Mouse (Mus musculus): ENCODE measurements around the gene Trmt44. TPM values are rescaled to one million over a fixed set of nuclear protein-coding genes. Genes with fewer than 3 reads are reported as not detected.
A peak's percentile ranks its signal among the peaks of the same experiment; 100 is the strongest.

Gene Trmt44
- polyA plus RNA-seq, 1 experiment, result 5.1 TPM

GRCm38 (mm10) chr5:35611900-35612299, 37.0 kb upstream of the Trmt44 start:
- no peaks in the 10 kb centered on the region for H3K27me3 ChIP-seq (ENCODE audit: control insufficient read depth, insufficient read depth, insufficient read length)
- no peak overlapping the region for H3K4me2 ChIP-seq (ENCODE audit: low read depth)
- H3K36me3 ChIP-seq (ENCODE audit: control insufficient read depth, insufficient read depth), result no peaks in the 10 kb centered on the region
- TF ChIP-seq TCF3 (IDR thresholded peaks at IDR 0.05; ENCODE audit: insufficient read length, low read depth), result peak; percentile 58
- no peak for TF ChIP-seq POLR2A (IDR thresholded peaks at IDR 0.05; ENCODE audit: insufficient read length, low read depth)
- peak; percentile 65 to 88 (median 79) for TF ChIP-seq MYOD1 (IDR thresholded peaks at IDR 0.05; ENCODE audit: control insufficient read depth in 1 of 3, insufficient read length in 2 of 3, low read depth in 2 of 3)
- TF ChIP-seq TCF12 (IDR thresholded peaks at IDR 0.05; ENCODE audit: insufficient read depth, poor library complexity, severe bottlenecking), result peak; percentile 50
- TF ChIP-seq MYOG (IDR thresholded peaks at IDR 0.05; ENCODE audit: control insufficient read depth in 1 of 3, insufficient read depth in 1 of 3, insufficient read length in 2 of 3, low read depth in 2 of 3), result peak; percentile 76 to 95 (median 95)
- H3K79me2 ChIP-seq (ENCODE audit: control insufficient read depth, insufficient read depth), result no peaks in the 10 kb centered on the region
- no peak overlapping the region for H3ac ChIP-seq (ENCODE audit: control insufficient read depth, insufficient read length)
- no peak overlapping the region for H3K4me3 ChIP-seq

- H3K4me3 ChIP-seq, result no peak overlapping the region
- TF ChIP-seq CEBPB (IDR thresholded peaks at IDR 0.05; ENCODE audit: insufficient read depth, poor library complexity, severe bottlenecking) (no peak), REST (IDR thresholded peaks at IDR 0.05; ENCODE audit: insufficient read depth, insufficient read length) (no peak), MYOG (IDR thresholded peaks at IDR 0.05; ENCODE audit: control insufficient read depth in 1 of 3, insufficient read depth in 1 of 3, insufficient read length in 2 of 3, low read depth in 2 of 3) (no peak), MAX (IDR thresholded peaks at IDR 0.05; ENCODE audit: low read depth) (no peak), USF1 (IDR thresholded peaks at IDR 0.05; ENCODE audit: low read depth) (no peak)
- no peaks in the 10 kb centered on the region for H3K27me3 ChIP-seq (ENCODE audit: control insufficient read depth, insufficient read depth, insufficient read length)
- no peaks in the 10 kb centered on the region for H3K36me3 ChIP-seq (ENCODE audit: control insufficient read depth, insufficient read depth)
- H3K4me2 ChIP-seq (ENCODE audit: low read depth), result no peak overlapping the region
- H3ac ChIP-seq (ENCODE audit: control insufficient read depth, insufficient read length), result no peak overlapping the region
- H3K79me2 ChIP-seq (ENCODE audit: control insufficient read depth, insufficient read depth), result no peaks in the 10 kb centered on the region
Measured at GRCm38 (mm10) chr5:35611170-35611569, 36.3 kb upstream of the Trmt44 start.

GRCm38 (mm10) chr5:35610381-35610780, 35.5 kb upstream of the Trmt44 start:
- Histone ChIP-seq H3K36me3 (ENCODE audit: control insufficient read depth, insufficient read depth) (no peaks in the 10 kb centered on the region), H3K4me3 (no peak overlapping the region), H3ac (ENCODE audit: control insufficient read depth, insufficient read length) (no peak overlapping the region), H3K79me2 (ENCODE audit: control insufficient read depth, insufficient read depth) (no peaks in the 10 kb centered on the region), H3K4me2 (ENCODE audit: low read depth) (peak overlapping the region; percentile 62), H3K27me3 (ENCODE audit: control insufficient read depth, insufficient read depth, insufficient read length) (no peaks in the 10 kb centered on the region)
- TF ChIP-seq TCF12 (IDR thresholded peaks at IDR 0.05; ENCODE audit: insufficient read depth, poor library complexity, severe bottlenecking), result no peak
- no peak for TF ChIP-seq MAX (IDR thresholded peaks at IDR 0.05; ENCODE audit: low read depth)
- no peak for TF ChIP-seq SRF (IDR thresholded peaks at IDR 0.05; ENCODE audit: control insufficient read depth, insufficient read length, low read depth)
- no peak for TF ChIP-seq MYOD1 (IDR thresholded peaks at IDR 0.05; ENCODE audit: control insufficient read depth in 1 of 3, insufficient read length in 2 of 3, low read depth in 2 of 3)
- TF ChIP-seq CEBPB (IDR thresholded peaks at IDR 0.05; ENCODE audit: insufficient read depth, poor library complexity, severe bottlenecking), result no peak
- no peak for TF ChIP-seq MYOG (IDR thresholded peaks at IDR 0.05; ENCODE audit: control insufficient read depth in 1 of 3, insufficient read depth in 1 of 3, insufficient read length in 2 of 3, low read depth in 2 of 3)
- TF ChIP-seq E2F4 (IDR thresholded peaks at IDR 0.05; ENCODE audit: insufficient read depth), result no peak
- TF ChIP-seq POLR2A (IDR thresholded peaks at IDR 0.05; ENCODE audit: insufficient read length, low read depth), result no peak
- no peak for TF ChIP-seq USF1 (IDR thresholded peaks at IDR 0.05; ENCODE audit: low read depth)
- no peak for TF ChIP-seq POLR2AphosphoS2 (IDR thresholded peaks at IDR 0.05; ENCODE audit: insufficient read length, low read depth)
- no peak for TF ChIP-seq REST (IDR thresholded peaks at IDR 0.05; ENCODE audit: insufficient read depth, insufficient read length)
- no peak for TF ChIP-seq TCF3 (IDR thresholded peaks at IDR 0.05; ENCODE audit: insufficient read length, low read depth)

GRCm38 (mm10) chr5:35609971-35610370, 35.1 kb upstream of the Trmt44 start:
- H3ac ChIP-seq (ENCODE audit: control insufficient read depth, insufficient read length), result no peak overlapping the region
- H3K36me3 ChIP-seq (ENCODE audit: control insufficient read depth, insufficient read depth), result no peaks in the 10 kb centered on the region
- H3K79me2 ChIP-seq (ENCODE audit: control insufficient read depth, insufficient read depth), result no peaks in the 10 kb centered on the region
- H3K4me2 ChIP-seq (ENCODE audit: low read depth), result peak overlapping the region; percentile 62
- no peak for TF ChIP-seq POLR2A (IDR thresholded peaks at IDR 0.05; ENCODE audit: insufficient read length, low read depth)
- TF ChIP-seq SRF (IDR thresholded peaks at IDR 0.05; ENCODE audit: control insufficient read depth, insufficient read length, low read depth), result no peak
- TF ChIP-seq TCF12 (IDR thresholded peaks at IDR 0.05; ENCODE audit: insufficient read depth, poor library complexity, severe bottlenecking), result no peak
- TF ChIP-seq MAX (IDR thresholded peaks at IDR 0.05; ENCODE audit: low read depth), result no peak
- TF ChIP-seq POLR2AphosphoS2 (IDR thresholded peaks at IDR 0.05; ENCODE audit: insufficient read length, low read depth), result no peak
- no peak for TF ChIP-seq E2F4 (IDR thresholded peaks at IDR 0.05; ENCODE audit: insufficient read depth)
- no peak for TF ChIP-seq REST (IDR thresholded peaks at IDR 0.05; ENCODE audit: insufficient read depth, insufficient read length)
- TF ChIP-seq MYOG (IDR thresholded peaks at IDR 0.05; ENCODE audit: control insufficient read depth in 1 of 3, insufficient read depth in 1 of 3, insufficient read length in 2 of 3, low read depth in 2 of 3), result peak in 1 of 3 experiments; percentile 5
- no peak for TF ChIP-seq TCF3 (IDR thresholded peaks at IDR 0.05; ENCODE audit: insufficient read length, low read depth)
- no peak for TF ChIP-seq USF1 (IDR thresholded peaks at IDR 0.05; ENCODE audit: low read depth)
- TF ChIP-seq MYOD1 (IDR thresholded peaks at IDR 0.05; ENCODE audit: control insufficient read depth in 1 of 3, insufficient read length in 2 of 3, low read depth in 2 of 3), result peak in 1 of 3 experiments; percentile 32
- no peak for TF ChIP-seq CEBPB (IDR thresholded peaks at IDR 0.05; ENCODE audit: insufficient read depth, poor library complexity, severe bottlenecking)
- H3K27me3 ChIP-seq (ENCODE audit: control insufficient read depth, insufficient read depth, insufficient read length), result no peaks in the 10 kb centered on the region
- no peak overlapping the region for H3K4me3 ChIP-seq

GRCm38 (mm10) chr5:35609381-35609780, 34.5 kb upstream of the Trmt44 start:
- no peak overlapping the region for H3K4me3 ChIP-seq
- H3K36me3 ChIP-seq (ENCODE audit: control insufficient read depth, insufficient read depth), result no peaks in the 10 kb centered on the region
- peak overlapping the region; percentile 62 for H3K4me2 ChIP-seq (ENCODE audit: low read depth)
- H3K79me2 ChIP-seq (ENCODE audit: control insufficient read depth, insufficient read depth), result no peaks in the 10 kb centered on the region
- no peak overlapping the region for H3ac ChIP-seq (ENCODE audit: control insufficient read depth, insufficient read length)
- 0 out of 2 replicates have a peak, but pooled peaks have one; percentile 17 for TF ChIP-seq CEBPB (IDR thresholded peaks at IDR 0.05; ENCODE audit: insufficient read depth, poor library complexity, severe bottlenecking)
- TF ChIP-seq TCF12 (IDR thresholded peaks at IDR 0.05; ENCODE audit: insufficient read depth, poor library complexity, severe bottlenecking), result peak; percentile 74
- no peak for TF ChIP-seq TCF3 (IDR thresholded peaks at IDR 0.05; ENCODE audit: insufficient read length, low read depth)
- TF ChIP-seq MYOG (IDR thresholded peaks at IDR 0.05; ENCODE audit: control insufficient read depth in 1 of 3, insufficient read depth in 1 of 3, insufficient read length in 2 of 3, low read depth in 2 of 3), result peak; percentile 41 to 94 (median 92)
- TF ChIP-seq MYOD1 (IDR thresholded peaks at IDR 0.05; ENCODE audit: control insufficient read depth in 1 of 3, insufficient read length in 2 of 3, low read depth in 2 of 3), result peak in 2 of 3 experiments; percentile 73 to 84
- H3K27me3 ChIP-seq (ENCODE audit: control insufficient read depth, insufficient read depth, insufficient read length), result no peaks in the 10 kb centered on the region
